Mouse (Mus musculus) cerebellum, adult 2 months (tissue): ENCODE measurements at regions not wholly inside any gene's neighbourhood (a gene's known extent, or its start where the extent isn't known, plus 50 kb on each side); places are given as distances from the start of the nearest gene placed in this dataset.

ENCODE experiments used
- CTCF ChIP-seq: fragments of 200-500 bp; IDR thresholded peaks from 2 replicates; pipeline ENCODE4 v1.5.1; 2011; ENCODE audit warnings: low read depth, mild to moderate bottlenecking, control low read depth, low read length, moderate library complexity, borderline replicate concordance; ENCODE audit not compliant: insufficient read depth
- POLR2A ChIP-seq: fragments of 200-500 bp; IDR thresholded peaks from 2 replicates; pipeline ENCODE4 v1.6.1; 2011; ENCODE audit warnings: low read length, control low read depth, borderline replicate concordance; ENCODE audit not compliant: insufficient read depth

- TF ChIP-seq POLR2A (no peak), CTCF (no peak)
Observed at GRCm38 (mm10) chr4:84198176-84198575, 476.9 kb downstream of the Bnc2 start.
